9 mouse cellular contexts compared by ENCODE assay signal in the genomic region with DNA sequence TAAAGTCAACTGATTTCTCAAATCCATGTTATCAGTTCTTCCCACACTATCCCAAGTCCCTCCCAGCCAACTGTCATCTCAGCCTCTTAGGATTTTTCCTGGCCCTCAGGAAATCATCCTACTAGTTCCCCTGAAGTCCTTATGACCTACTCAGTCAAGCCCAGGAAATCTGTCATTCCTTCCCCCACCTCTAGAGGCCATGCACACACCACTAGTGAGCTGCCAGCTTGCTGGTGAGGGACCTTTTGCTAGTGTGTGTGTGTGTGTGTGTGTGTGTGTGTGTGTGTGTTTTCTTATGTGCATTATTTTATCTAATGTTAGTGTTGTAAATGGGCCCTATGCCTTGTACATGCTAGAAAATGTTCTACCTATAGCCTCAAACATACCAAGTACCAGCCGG. TPM values are rescaled to one million over a fixed set of nuclear protein-coding genes. Genes with fewer than 3 reads are reported as not detected.
DNase-seq lines count a peak whose midpoint lies in the region; ATAC-seq and TF ChIP-seq lines count a peak whose summit lies in the region.
"Had no signal": no experiment of that assay in that cellular context is flagged by ENCODE, and none has a peak within 500 bp of the region (broad histone marks: within the 10 kb centered on the region; RNA-seq: fewer than 3 reads in every experiment).

No protein-coding gene starts in this region.

- H3K79me2 ChIP-seq in CH12.LX (replicated peaks; ENCODE audit: control insufficient read depth, extremely low read depth, insufficient read depth, poor library complexity, severe bottlenecking): peaks cover 16% of the 10 kb centered on the region

- TF ChIP-seq EP300 in CH12.LX (IDR thresholded peaks at IDR 0.05; ENCODE audit: low read length): no peak

- TF ChIP-seq CTCF in kidney, adult 2 months (conservative IDR thresholded peaks at IDR 0.05; ENCODE audit: insufficient read depth, insufficient read length, low read depth, low read length): peak; percentile 84
- TF ChIP-seq CTCF in CH12.LX (conservative IDR thresholded peaks at IDR 0.05 in 1 of 2, IDR thresholded peaks at IDR 0.05 in 1 of 2; ENCODE audit: low read depth in 2 of 2, low read length in 2 of 2): peak; percentile 70 to 96

- peaks cover 3% of the 10 kb centered on the region for H3K4me1 ChIP-seq in kidney, adult 2 months (ENCODE audit: control insufficient read depth, insufficient read depth, low read length)
- peaks cover 46% of the 10 kb centered on the region for H3K4me1 ChIP-seq in kidney, embryonic 15.5 days
- peaks cover 6 to 41% of the 10 kb centered on the region in 2 experiments for H3K4me1 ChIP-seq in CH12.LX (ENCODE audit: control insufficient read depth in 1 of 2, insufficient read depth in 2 of 2)

- H3K4me2 ChIP-seq in kidney, embryonic 15.5 days: no peak overlapping the region
- H3K4me2 ChIP-seq in CH12.LX (ENCODE audit: insufficient read depth, low read depth, poor library complexity, severe bottlenecking): no peak overlapping the region
- H3K4me2 ChIP-seq: limb, embryonic 12.5 days had no signal

- no peak overlapping the region for H3K27ac ChIP-seq in kidney, adult 2 months (ENCODE audit: insufficient read depth, low read depth, low read length)
- H3K27ac ChIP-seq in kidney, embryonic 15.5 days: no peak overlapping the region
- H3K27ac ChIP-seq in CH12.LX (ENCODE audit: insufficient read depth, low read depth): no peak overlapping the region
- H3K27ac ChIP-seq: limb, embryonic 12.5 days had no signal

- H3K27me3 ChIP-seq in kidney, adult 2 months (replicated peaks; ENCODE audit: control insufficient read depth, insufficient read depth, low read length): no peaks in the 10 kb centered on the region
- no peaks in the 10 kb centered on the region for H3K27me3 ChIP-seq in kidney, embryonic 15.5 days
- H3K27me3 ChIP-seq in CH12.LX (replicated peaks): no peaks in the 10 kb centered on the region
- H3K27me3 ChIP-seq: limb, embryonic 12.5 days had no signal

- no peak for ATAC-seq in kidney, embryonic 15.5 days (replicated peaks; ENCODE audit: low FRiP score)
- ATAC-seq in megakaryocyte-erythroid progenitor cell, adult 5-6 weeks (replicated peaks; ENCODE audit: low FRiP score, low TSS enrichment, poor library complexity, severe bottlenecking): 0 out of 2 replicates have a peak, but pooled peaks have one; percentile 28
- no peak for ATAC-seq in activated CD4-positive, CD25-positive, alpha-beta regulatory T cell, adult 4 months

- peak; percentile 91 for TF ChIP-seq RAD21 in CH12.LX (IDR thresholded peaks at IDR 0.05; ENCODE audit: low read depth, low read length)

- no peaks in the 10 kb centered on the region for H3K9me3 ChIP-seq in kidney, embryonic 15.5 days (replicated peaks)
- H3K9me3 ChIP-seq in CH12.LX (replicated peaks; ENCODE audit: low read length): no peaks in the 10 kb centered on the region
- H3K9me3 ChIP-seq: limb, embryonic 12.5 days had no signal

- 100% methylated on average over 1 of the region's 1 CpGs for WGBS in kidney, adult 2 months
- 83% methylated on average over 1 of the region's 1 CpGs for WGBS in kidney, embryonic 15.5 days

- H3K9ac ChIP-seq in kidney, embryonic 15.5 days: no peak overlapping the region
- H3K9ac ChIP-seq in CH12.LX (ENCODE audit: insufficient read depth, low read depth): no peak overlapping the region
- H3K9ac ChIP-seq: limb, embryonic 12.5 days had no signal

- H3K36me3 ChIP-seq in kidney, adult 2 months (ENCODE audit: control insufficient read depth, insufficient read depth, low read length): no peaks in the 10 kb centered on the region
- peaks cover 11% of the 10 kb centered on the region for H3K36me3 ChIP-seq in kidney, embryonic 15.5 days
- H3K36me3 ChIP-seq in CH12.LX (replicated peaks in 1 of 2; ENCODE audit: control insufficient read depth in 1 of 2, insufficient read depth in 1 of 2, low read length in 1 of 2): peaks cover 9 to 26% of the 10 kb centered on the region in 2 experiments

- no peak for TF ChIP-seq POLR2A in kidney, adult 2 months (IDR thresholded peaks at IDR 0.05; ENCODE audit: low read depth, low read length)
- TF ChIP-seq POLR2A in CH12.LX (IDR thresholded peaks at IDR 0.05; ENCODE audit: low read depth, low read length): no peak

- peak; percentile 69 for DNase-seq in kidney, adult 2 months
- DNase-seq in CH12.LX (ENCODE audit: extremely low read depth) (peak; percentile 81), adipocyte (ENCODE audit: low spot score) (peak; percentile 82)
- DNase-seq in kidney, adult 9 months: peak; percentile 66

- no peak overlapping the region for H3K4me3 ChIP-seq in kidney, adult 2 months (ENCODE audit: insufficient read depth, low read depth, low read length)
- H3K4me3 ChIP-seq in kidney, embryonic 15.5 days (replicated peaks): no peak overlapping the region
- no peak overlapping the region for H3K4me3 ChIP-seq in CH12.LX (replicated peaks in 1 of 3; ENCODE audit: low read depth in 2 of 3, low read length in 2 of 3, poor library complexity in 1 of 3)
- H3K4me3 ChIP-seq: erythroblast, embryonic 14.5 days; limb, embryonic 12.5 days had no signal

- in situ Hi-C loops in CH12.LX (cut with MboI; ENCODE audit: low pct_ligation_motif_present, low pct_unique_long_range_greater_than_20kb, low sequenced_read_pairs): no loop called here

- dilution Hi-C loops in CH12.LX (cut with MboI; ENCODE audit: extremely low pct_ligation_motif_present, extremely low pct_unique_long_range_greater_than_20kb, low sequenced_read_pairs): no loop called here

TF ChIP-seq in CH12.LX, 34 proteins besides CTCF, POLR2A, EP300 and RAD21 (continues in another document):
- TF ChIP-seq MAZ (IDR thresholded peaks at IDR 0.05; ENCODE audit: low read depth, low read length) (no peak), SMC3 (IDR thresholded peaks at IDR 0.05; ENCODE audit: low read depth, low read length) (peak; percentile 73), GABPA (IDR thresholded peaks at IDR 0.05; ENCODE audit: insufficient replicate concordance, low read depth, low read length) (no peak), BHLHE40 (IDR thresholded peaks at IDR 0.05; ENCODE audit: low read depth, low read length) (no peak), TBP (conservative IDR thresholded peaks at IDR 0.05; ENCODE audit: low read depth, low read length) (0 out of 2 replicates have a peak, but pooled peaks have one; percentile 20), IRF4 (IDR thresholded peaks at IDR 0.05; ENCODE audit: low read depth, low read length) (0 out of 2 replicates have a peak, but pooled peaks have one; percentile 36), NRF1 (IDR thresholded peaks at IDR 0.05; ENCODE audit: low read depth, low read length) (no peak)

RNA-seq across cellular contexts. Expression of a gene that starts 2.3 kb away (rescaled TPM):
- 0.75 and 1.4 TPM in 2 replicates for polyA plus RNA-seq in kidney, adult 2 months (2012; rRNA removed)
- polyA plus RNA-seq in kidney, embryonic 15.5 days (2015; fragmentation: Nextera tagmentation; extraction: Ambion mirVana): 57.0 and 57.7 TPM in 2 replicates
- total RNA-seq in CH12.LX (2012; rRNA removed) (21.0 and 27.5 TPM in 2 replicates), CH12.LX (2014; rRNA removed) (33.3 and 33.8 TPM in 2 replicates)
- 71.1 and 78.4 TPM in 2 replicates for polyA plus RNA-seq in CH12.LX (2012; ENCODE audit: insufficient read length, low read depth)
- total RNA-seq in megakaryocyte-erythroid progenitor cell, adult 5-6 weeks (2014; fragmentation: Nextera tagmentation): 36.0 and 78.4 TPM in 2 replicates
- total RNA-seq in megakaryocyte-erythroid progenitor cell, adult 5-6 weeks (2017): 9.3 and 19.2 TPM in 2 replicates
- polyA plus RNA-seq in activated CD4-positive, CD25-positive, alpha-beta regulatory T cell, adult 4 months (2017; shearing (Covaris generic)): 10 to 100 TPM; 10.7 to 11.1 TPM

RNA-seq across cellular contexts. Expression of a gene that starts 4.9 kb away (rescaled TPM):
- polyA plus RNA-seq in kidney, adult 2 months (2012; rRNA removed): 22.8 and 25.2 TPM in 2 replicates
- 94.1 and 94.2 TPM in 2 replicates for polyA plus RNA-seq in kidney, embryonic 15.5 days (2015; fragmentation: Nextera tagmentation; extraction: Ambion mirVana)
- total RNA-seq in CH12.LX (2012; rRNA removed): 235 and 348 TPM in 2 replicates
- total RNA-seq in CH12.LX (2014; rRNA removed): 159 and 168 TPM in 2 replicates
- 159 and 165 TPM in 2 replicates for polyA plus RNA-seq in CH12.LX (2012; ENCODE audit: insufficient read length, low read depth)
- 20.4 and 21.1 TPM in 2 replicates for total RNA-seq in megakaryocyte-erythroid progenitor cell, adult 5-6 weeks (2014; fragmentation: Nextera tagmentation)
- 29.5 and 40.7 TPM in 2 replicates for total RNA-seq in megakaryocyte-erythroid progenitor cell, adult 5-6 weeks (2017)
- polyA plus RNA-seq in activated CD4-positive, CD25-positive, alpha-beta regulatory T cell, adult 4 months (2017; shearing (Covaris generic)): 10 to 100 TPM; 27.8 to 50.4 TPM

RNA-seq across cellular contexts. Expression of a gene that starts 16.2 kb away (rescaled TPM):
- 88.5 and 89.6 TPM in 2 replicates for polyA plus RNA-seq in kidney, adult 2 months (2012; rRNA removed)
- polyA plus RNA-seq in kidney, embryonic 15.5 days (2015; fragmentation: Nextera tagmentation; extraction: Ambion mirVana): 134 and 145 TPM in 2 replicates
- total RNA-seq in CH12.LX (2012; rRNA removed) (101 and 102 TPM in 2 replicates), CH12.LX (2014; rRNA removed) (82.9 and 98.1 TPM in 2 replicates)
- polyA plus RNA-seq in CH12.LX (2012; ENCODE audit: insufficient read length, low read depth): 88.1 and 90.1 TPM in 2 replicates
- 74.1 and 94.8 TPM in 2 replicates for total RNA-seq in megakaryocyte-erythroid progenitor cell, adult 5-6 weeks (2014; fragmentation: Nextera tagmentation)
- total RNA-seq in megakaryocyte-erythroid progenitor cell, adult 5-6 weeks (2017): 81.5 and 99.2 TPM in 2 replicates
- polyA plus RNA-seq in activated CD4-positive, CD25-positive, alpha-beta regulatory T cell, adult 4 months (2017; shearing (Covaris generic)): 100 to 1,000 TPM; 166 to 209 TPM

RNA-seq across cellular contexts. Expression of a gene that starts 17.1 kb away (rescaled TPM):
- polyA plus RNA-seq in kidney, adult 2 months (2012; rRNA removed): 7.5 and 8.5 TPM in 2 replicates
- polyA plus RNA-seq in kidney, embryonic 15.5 days (2015; fragmentation: Nextera tagmentation; extraction: Ambion mirVana): 10.5 and 11.5 TPM in 2 replicates
- total RNA-seq in CH12.LX (2012; rRNA removed) (68.0 and 70.9 TPM in 2 replicates), CH12.LX (2014; rRNA removed) (48.9 and 54.3 TPM in 2 replicates)
- 63.4 and 65.3 TPM in 2 replicates for polyA plus RNA-seq in CH12.LX (2012; ENCODE audit: insufficient read length, low read depth)
- total RNA-seq in megakaryocyte-erythroid progenitor cell, adult 5-6 weeks (2014; fragmentation: Nextera tagmentation): 13.3 and 13.4 TPM in 2 replicates
- total RNA-seq in megakaryocyte-erythroid progenitor cell, adult 5-6 weeks (2017): 11.4 and 11.7 TPM in 2 replicates
- 1 to 10 TPM; 7.0 to 8.2 TPM for polyA plus RNA-seq in activated CD4-positive, CD25-positive, alpha-beta regulatory T cell, adult 4 months (2017; shearing (Covaris generic))

RNA-seq across cellular contexts. Expression of a gene that starts 19.7 kb away (rescaled TPM):
- 0.74 and 0.92 TPM in 2 replicates for polyA plus RNA-seq in kidney, adult 2 months (2012; rRNA removed)
- 0.53 and 0.60 TPM in 2 replicates for polyA plus RNA-seq in kidney, embryonic 15.5 days (2015; fragmentation: Nextera tagmentation; extraction: Ambion mirVana)
- 4.4 and 6.4 TPM in 2 replicates for total RNA-seq in CH12.LX (2012; rRNA removed)
- 7.5 and 8.9 TPM in 2 replicates for total RNA-seq in CH12.LX (2014; rRNA removed)
- 7.7 and 9.7 TPM in 2 replicates for polyA plus RNA-seq in CH12.LX (2012; ENCODE audit: insufficient read length, low read depth)
- total RNA-seq in megakaryocyte-erythroid progenitor cell, adult 5-6 weeks (2014; fragmentation: Nextera tagmentation): 1.2 and 2.1 TPM in 2 replicates
- total RNA-seq in megakaryocyte-erythroid progenitor cell, adult 5-6 weeks (2017): 0.57 and 0.70 TPM in 2 replicates
- under 1 TPM; 0.24 to 0.54 TPM for polyA plus RNA-seq in activated CD4-positive, CD25-positive, alpha-beta regulatory T cell, adult 4 months (2017; shearing (Covaris generic))
